Comparison of ENCODE assay signal across 16 mouse cellular contexts in genomic region chr7:94517002-94517401, GRCm38 (mm10).
"Had no signal": no experiment of that assay in that cellular context is flagged by ENCODE, and none has a peak within 500 bp of the region (broad histone marks: within the 10 kb centered on the region; RNA-seq: fewer than 3 reads in every experiment).

No protein-coding gene starts in this region.

- H3K27ac ChIP-seq: left cerebral cortex, adult 2 months; liver, embryonic 13.5 days; midbrain, embryonic 12.5 days; stomach, embryonic 15.5 days had no signal

- DNase-seq: kidney, adult 18-20 months; kidney, adult 9 months; kidney, postnatal 36 days; liver, embryonic 13.5 days; lung, postnatal 10 days; lung, postnatal 4 days; right cerebral cortex, adult 18-20 months; right cerebral cortex, postnatal 14 days; right cerebral cortex, postnatal 4 days; thymus, adult 18-20 months; thymus, postnatal 36 days had no signal

- H3K9me3 ChIP-seq: liver, embryonic 13.5 days; stomach, embryonic 15.5 days had no signal

- H3K4me2 ChIP-seq: liver, embryonic 13.5 days; midbrain, embryonic 12.5 days; stomach, embryonic 15.5 days had no signal

- H3K36me3 ChIP-seq: liver, embryonic 13.5 days; midbrain, embryonic 12.5 days; stomach, embryonic 15.5 days had no signal

- H3K9ac ChIP-seq: liver, embryonic 13.5 days; midbrain, embryonic 12.5 days; stomach, embryonic 15.5 days had no signal

- H3K27me3 ChIP-seq: liver, embryonic 13.5 days; midbrain, embryonic 12.5 days; stomach, embryonic 15.5 days had no signal

- H3K4me3 ChIP-seq: left cerebral cortex, adult 2 months; liver, embryonic 13.5 days; midbrain, embryonic 12.5 days; stomach, embryonic 15.5 days had no signal

- ATAC-seq: inflammation-experienced regulatory T-cells, adult 6 months; intestine, embryonic 16.5 days had no signal

- H3K4me1 ChIP-seq: liver, embryonic 13.5 days; midbrain, embryonic 12.5 days; stomach, embryonic 15.5 days had no signal
